Mouse (Mus musculus) olfactory bulb, adult 2 months (tissue): Measurements from ENCODE around the gene Ndufs8. TPM values are rescaled to one million over a fixed set of nuclear protein-coding genes. Genes with fewer than 3 reads are reported as not detected.

Source experiments
- H3K27ac ChIP-seq: fragments of 200-500 bp; 2 replicates; pipeline ENCODE4 v1.5.1; 2012; ENCODE audit warnings: low read depth, low read length; ENCODE audit not compliant: insufficient read depth
- H3K4me1 ChIP-seq: fragments of 200-500 bp; 2 replicates; pipeline ENCODE4 v1.6.1; 2012; ENCODE audit warnings: low read length; ENCODE audit not compliant: control insufficient read depth, insufficient read depth
- H3K4me3 ChIP-seq: fragments of 200-500 bp; 2 replicates; pipeline ENCODE4 v1.5.1; 2012; ENCODE audit warnings: mild to moderate bottlenecking, low read depth, low read length, moderate library complexity; ENCODE audit not compliant: insufficient read depth
- CTCF ChIP-seq: fragments of 200-500 bp; IDR thresholded peaks from 2 replicates; pipeline ENCODE4 v1.5.1; 2012; ENCODE audit warnings: low read depth, mild to moderate bottlenecking, low read length, moderate library complexity; ENCODE audit not compliant: insufficient read depth
- POLR2A ChIP-seq: fragments of 200-500 bp; IDR thresholded peaks from 2 replicates; pipeline ENCODE4 v1.6.1; 2012; ENCODE audit warnings: mild to moderate bottlenecking, low read depth, low read length, moderate library complexity; ENCODE audit not compliant: insufficient read depth
- WGBS: fragments of 180-500 bp; shearing (Covaris S2); methylation state at CpG from one replicate; pipeline ENCODE4 v1.1.7; 2018; 5-methylcytosine and 5-hydroxymethylcytosine counted together
- polyA plus RNA-seq: library from polyadenylated mRNA; stranded (reverse); fragments of >200 nt; gene quantifications from 2 replicates; pipeline ENCODE4 v1.2.4, GENCODE M21; 2012; ENCODE audit warnings: low replicate concordance; ENCODE audit not compliant: missing spikeins, insufficient read depth, insufficient read length

The Ndufs8 gene
- polyA plus RNA-seq, 1 experiment: not detected

GRCm38 (mm10) chr19:3910206-3910605 lies 2.4 kb downstream of the Ndufs8 start:
- 78% methylated on average over 5 of the region's 5 CpGs for WGBS
- Histone ChIP-seq H3K27ac (no peak overlapping the region), H3K4me3 (no peak overlapping the region), H3K4me1 (peaks cover 25% of the 10 kb centered on the region)
- no peak for TF ChIP-seq POLR2A
- no peak for TF ChIP-seq CTCF

- Histone ChIP-seq H3K4me1 (peaks cover 38% of the 10 kb centered on the region), H3K4me3 (no peak overlapping the region), H3K27ac (no peak overlapping the region)
- TF ChIP-seq CTCF (no peak), POLR2A (no peak)
- WGBS: 73% methylated on average over 8 of the region's 8 CpGs
These were observed 4.5 kb downstream of the Ndufs8 start for GRCm38 (mm10) chr19:3907876-3908660.

- TF ChIP-seq CTCF: no peak
- TF ChIP-seq POLR2A: no peak
- H3K4me1 ChIP-seq: peaks cover 48% of the 10 kb centered on the region
- H3K4me3 ChIP-seq: peak within 1 kb of the TSS; percentile 55
- WGBS: 8% methylated on average over 36 of the region's 36 CpGs
- H3K27ac ChIP-seq: no peak within 1 kb of the TSS
These were observed 5.5 kb downstream of the Ndufs8 start, which contains the start of gene Tcirg1 for GRCm38 (mm10) chr19:3906795-3907786. Gene Tcirg1 (minus strand): TSS chr19:3907133.

GRCm38 (mm10) chr19:3906326-3906725 lies 6.2 kb downstream of the Ndufs8 start:
- TF ChIP-seq POLR2A (no peak), CTCF (no peak)
- Histone ChIP-seq H3K4me3 (peak overlapping the region; percentile 55), H3K27ac (no peak overlapping the region), H3K4me1 (peaks cover 43% of the 10 kb centered on the region)
- WGBS: 57% methylated on average over 10 of the region's 10 CpGs

- WGBS: 67% methylated on average over 6 of the region's 6 CpGs
- Histone ChIP-seq H3K27ac (peak overlapping the region; percentile 20; the same call in 1 of the 2 replicates), H3K4me3 (no peak overlapping the region), H3K4me1 (peaks cover 42% of the 10 kb centered on the region)
- TF ChIP-seq POLR2A (no peak), CTCF (no peak)
These were observed 7.2 kb downstream of the Ndufs8 start for GRCm38 (mm10) chr19:3905261-3905969.

DNA sequence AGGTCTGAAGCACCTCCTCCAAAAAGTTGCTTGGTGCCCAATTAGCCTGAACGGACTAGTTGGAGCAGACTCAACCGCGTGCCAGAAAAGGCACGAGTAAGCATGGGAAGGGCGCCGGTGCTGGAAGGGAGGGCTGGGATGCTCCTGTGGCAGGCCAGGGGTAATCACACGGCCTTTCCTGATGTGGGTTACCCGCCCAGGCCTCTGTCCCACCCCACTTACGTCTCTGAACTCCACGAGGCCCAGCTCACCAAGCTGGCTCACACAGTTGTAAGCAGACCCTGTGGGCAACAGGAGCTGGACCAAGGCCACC lies 8.3 kb downstream of the Ndufs8 start:
- Histone ChIP-seq H3K27ac (no peak overlapping the region), H3K4me3 (no peak overlapping the region), H3K4me1 (peaks cover 42% of the 10 kb centered on the region)
- WGBS: 65% methylated on average over 10 of the region's 10 CpGs
- TF ChIP-seq POLR2A: no peak
- no peak for TF ChIP-seq CTCF

DNA sequence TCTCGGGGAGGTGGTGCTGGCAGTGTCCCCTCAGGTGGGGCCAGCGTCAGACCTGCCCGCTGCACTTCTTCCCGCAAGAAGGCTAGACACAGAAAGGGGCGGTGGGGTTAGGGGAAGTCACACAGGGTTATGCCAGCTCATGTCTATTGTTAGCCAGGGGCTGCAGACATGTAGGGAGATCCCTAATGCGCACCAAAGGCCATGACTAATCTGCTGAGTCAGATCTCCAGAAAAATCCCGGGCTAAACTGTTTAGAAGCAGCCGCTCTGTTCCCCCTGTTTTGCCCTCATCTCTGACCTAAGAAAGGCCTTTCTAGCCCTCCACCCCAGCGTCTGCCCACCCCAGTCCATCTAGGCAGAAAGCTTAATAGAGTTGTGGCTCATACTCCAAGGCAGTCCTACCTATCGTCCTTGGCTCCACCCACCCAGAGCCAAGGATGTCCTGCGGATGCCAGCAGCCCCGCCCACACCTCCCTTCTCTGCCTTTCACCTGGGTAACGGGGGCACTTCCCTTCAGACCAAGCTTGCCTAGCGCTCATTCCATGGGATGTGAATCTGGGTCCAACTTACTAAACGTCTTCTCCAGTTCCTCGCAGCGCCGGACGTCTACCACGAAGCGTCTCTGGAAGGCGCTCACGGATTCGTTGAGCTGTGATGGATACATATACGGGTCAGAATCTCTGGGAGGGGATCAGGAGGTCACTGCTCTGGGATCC lies 8.8 kb downstream of the Ndufs8 start:
- Histone ChIP-seq H3K4me1 (peaks cover 42% of the 10 kb centered on the region), H3K27ac (peak overlapping the region; percentile 83), H3K4me3 (peak overlapping the region; percentile 17; the same call in 1 of the 2 replicates)
- 62% methylated on average over 25 of the region's 25 CpGs for WGBS
- no peak for TF ChIP-seq CTCF
- no peak for TF ChIP-seq POLR2A

DNA sequence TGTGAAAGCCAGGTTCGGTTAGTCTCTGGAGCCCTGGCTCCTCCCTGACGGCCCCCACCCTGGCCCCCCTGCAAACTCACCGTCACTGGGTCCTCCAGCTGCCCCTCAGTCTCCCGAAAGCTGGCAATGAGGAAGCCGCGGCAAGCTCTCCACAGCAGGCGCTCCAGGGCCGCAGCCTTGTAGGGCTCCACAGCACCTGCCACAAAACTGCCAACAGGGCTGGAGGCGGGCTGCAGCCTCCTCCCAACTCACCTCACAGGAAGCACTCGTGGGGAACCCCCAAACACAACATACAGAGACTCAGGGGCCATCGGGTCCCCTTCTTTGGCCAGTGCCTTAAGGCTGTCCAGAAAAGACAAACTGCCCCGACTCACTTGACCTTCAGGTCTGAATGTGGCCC lies 9.6 kb downstream of the Ndufs8 start:
- H3K4me1 ChIP-seq: peaks cover 42% of the 10 kb centered on the region
- 77% methylated on average over 12 of the region's 12 CpGs for WGBS
- H3K4me3 ChIP-seq: peak overlapping the region; percentile 17; the same call in 1 of the 2 replicates
- TF ChIP-seq POLR2A (no peak), CTCF (no peak)
- peak overlapping the region; percentile 83 for H3K27ac ChIP-seq
